Mouse (Mus musculus) cerebellum, adult (tissue): ENCODE data around the gene 9930021J03Rik.

Experiments used
- ATAC-seq: cut with Nextera tagmentation; 2 replicates; pipeline ENCODE4 v1.9.2; 2017; ENCODE audit warnings: mild to moderate bottlenecking, moderate library complexity, mixed read lengths; ENCODE audit not compliant: insufficient number of reproducible peaks, low FRiP score, low TSS enrichment

The 9930021J03Rik gene

DNA sequence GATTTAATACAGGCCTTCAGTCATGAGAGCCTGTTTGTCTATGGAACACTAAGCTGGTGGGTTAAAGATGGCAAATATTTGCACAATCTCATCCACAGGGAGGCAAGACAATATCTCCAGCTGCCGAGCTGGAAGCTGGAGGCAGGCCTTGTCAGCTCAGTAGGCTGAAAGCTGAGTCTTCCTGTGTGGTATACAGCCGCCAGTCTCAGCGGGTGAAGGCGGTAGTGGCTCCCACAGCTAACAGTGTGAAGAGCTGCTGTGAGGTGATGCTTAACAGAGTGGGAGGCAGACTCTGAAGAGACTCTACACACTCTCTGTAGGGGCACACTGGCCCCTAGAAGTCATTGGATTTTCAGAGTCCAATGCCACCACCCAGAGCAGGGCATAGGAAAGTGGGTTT, 104.1 kb downstream of the 9930021J03Rik start:
- ATAC-seq: no peak

DNA sequence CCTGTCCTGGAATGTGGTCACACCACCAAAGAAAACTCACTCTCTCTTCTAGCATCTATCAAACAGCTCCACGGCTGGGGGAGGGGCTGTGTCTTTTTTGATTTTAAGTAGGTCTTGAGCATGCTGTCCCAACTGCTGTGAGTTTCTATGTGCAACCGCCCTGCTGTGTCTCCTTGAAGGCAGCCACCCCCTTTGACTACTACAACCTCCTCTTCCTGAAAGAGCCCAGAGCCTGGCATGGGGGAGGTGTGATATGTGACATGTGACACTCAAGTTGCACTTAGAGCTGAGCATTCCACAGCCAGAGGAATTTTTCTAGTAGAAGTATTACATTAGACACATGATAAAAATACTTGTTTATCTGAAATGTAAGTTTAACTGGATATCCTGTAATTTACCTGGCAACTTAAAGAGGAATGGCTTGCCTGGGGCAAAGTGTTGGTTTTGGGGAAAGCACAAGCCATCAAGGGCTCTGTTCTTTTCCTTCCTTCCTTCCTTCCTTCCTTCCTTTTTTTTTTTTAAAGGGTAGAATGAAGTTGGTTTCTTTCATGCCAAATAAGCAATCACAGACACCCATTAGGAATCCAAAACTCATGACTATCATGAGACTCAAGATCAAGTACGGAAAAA, 108.4 kb downstream of the 9930021J03Rik start, which contains the start of gene Mlana:
TSS of gene Mlana (plus strand) at position 580 of the 630 bp plus-strand sequence.
- ATAC-seq: no peak

DNA sequence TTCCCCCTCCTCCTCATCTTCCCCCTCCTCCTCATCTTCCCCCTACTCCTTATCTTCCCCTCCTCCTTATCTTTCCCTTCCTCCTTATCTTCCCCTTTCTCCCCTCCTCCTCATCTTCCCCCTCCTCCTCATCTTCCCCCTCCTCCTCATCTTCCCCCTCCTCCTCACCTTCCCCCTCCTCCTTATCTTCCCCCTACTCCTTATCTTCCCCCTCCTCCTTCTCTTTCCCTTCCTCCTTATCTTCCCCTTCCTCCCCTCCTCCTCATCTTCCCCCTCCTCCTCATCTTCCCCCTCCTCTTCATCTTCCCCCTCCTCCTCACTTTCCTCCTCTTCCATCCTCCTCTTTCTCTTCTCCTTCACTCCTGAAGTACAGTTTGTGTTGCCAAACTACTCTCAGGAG, 108.9 kb downstream of the 9930021J03Rik start:
- no peak for ATAC-seq

DNA sequence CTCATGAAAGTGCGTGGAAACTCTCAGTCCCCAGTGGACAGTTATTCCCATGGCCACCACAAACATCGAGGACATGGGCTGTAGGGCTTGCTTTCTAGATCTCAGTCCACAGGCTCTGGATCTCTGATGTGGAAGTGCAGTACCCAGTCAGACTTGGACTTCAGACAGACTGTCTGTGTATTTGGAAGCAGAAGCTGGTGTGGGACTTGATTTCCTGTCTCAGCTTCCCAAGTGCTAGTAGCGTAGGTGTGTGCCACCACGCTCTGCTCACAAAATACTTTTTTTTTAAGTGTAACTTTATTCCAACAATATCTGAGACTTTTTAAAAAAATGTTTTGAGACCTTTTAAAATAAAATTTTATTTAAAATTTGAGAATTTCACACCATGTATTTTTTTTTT, 109.5 kb downstream of the 9930021J03Rik start:
- ATAC-seq: no peak

DNA sequence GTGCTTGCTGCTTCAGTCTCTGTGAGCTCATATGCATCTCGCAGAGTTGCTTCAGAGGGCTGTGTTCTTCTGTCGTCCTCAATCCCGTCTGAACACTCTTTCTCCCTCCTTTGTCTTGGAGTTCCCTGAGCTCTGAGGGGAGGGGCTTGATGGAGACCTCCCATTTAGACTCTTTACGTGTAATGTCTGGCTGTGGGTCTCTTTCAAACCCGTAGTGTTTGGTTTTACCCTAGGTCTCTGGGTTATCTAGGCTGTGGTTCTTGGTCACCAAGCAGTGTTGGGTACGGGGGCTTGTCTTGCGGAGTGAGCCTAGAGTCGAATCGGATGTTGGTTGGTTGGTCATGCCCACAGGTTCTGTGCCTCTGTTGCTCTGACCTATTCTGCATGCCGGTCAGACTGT, 110.7 kb downstream of the 9930021J03Rik start:
- ATAC-seq: no peak

DNA sequence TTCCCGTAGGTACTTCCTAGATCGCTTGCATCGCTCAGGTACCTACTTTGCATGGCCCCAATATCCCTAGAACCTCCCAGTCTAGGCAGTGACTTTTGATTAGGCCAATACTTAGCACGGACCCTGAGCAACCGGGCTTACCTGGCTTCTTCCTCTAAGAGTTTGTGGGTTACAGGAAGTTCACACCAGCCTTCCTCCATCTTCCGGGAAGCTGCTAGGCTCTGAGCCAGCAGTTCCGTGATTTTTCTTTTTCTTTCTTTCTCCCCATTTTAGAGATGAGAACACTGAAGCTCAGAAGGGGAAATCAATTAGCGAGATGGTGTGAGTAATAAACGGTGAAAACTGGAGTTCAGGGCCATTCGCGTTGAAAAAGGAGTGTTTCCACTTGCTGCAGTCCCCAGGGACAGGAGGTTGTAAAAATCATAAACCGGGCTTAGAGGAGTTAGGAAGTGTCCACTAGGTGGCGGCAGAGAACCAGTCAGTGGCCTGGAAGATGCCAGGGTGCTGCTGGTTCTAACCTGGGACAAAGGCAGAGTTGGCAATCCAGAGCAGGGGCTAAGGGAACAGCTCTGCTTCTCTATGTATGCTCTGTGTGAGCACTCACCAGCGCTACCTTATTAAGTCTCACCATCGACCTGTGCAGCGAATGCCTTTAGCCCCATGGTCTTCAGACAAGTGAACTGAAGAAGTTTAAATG, 121.8 kb downstream of the 9930021J03Rik start:
- ATAC-seq: peak; percentile 94

DNA sequence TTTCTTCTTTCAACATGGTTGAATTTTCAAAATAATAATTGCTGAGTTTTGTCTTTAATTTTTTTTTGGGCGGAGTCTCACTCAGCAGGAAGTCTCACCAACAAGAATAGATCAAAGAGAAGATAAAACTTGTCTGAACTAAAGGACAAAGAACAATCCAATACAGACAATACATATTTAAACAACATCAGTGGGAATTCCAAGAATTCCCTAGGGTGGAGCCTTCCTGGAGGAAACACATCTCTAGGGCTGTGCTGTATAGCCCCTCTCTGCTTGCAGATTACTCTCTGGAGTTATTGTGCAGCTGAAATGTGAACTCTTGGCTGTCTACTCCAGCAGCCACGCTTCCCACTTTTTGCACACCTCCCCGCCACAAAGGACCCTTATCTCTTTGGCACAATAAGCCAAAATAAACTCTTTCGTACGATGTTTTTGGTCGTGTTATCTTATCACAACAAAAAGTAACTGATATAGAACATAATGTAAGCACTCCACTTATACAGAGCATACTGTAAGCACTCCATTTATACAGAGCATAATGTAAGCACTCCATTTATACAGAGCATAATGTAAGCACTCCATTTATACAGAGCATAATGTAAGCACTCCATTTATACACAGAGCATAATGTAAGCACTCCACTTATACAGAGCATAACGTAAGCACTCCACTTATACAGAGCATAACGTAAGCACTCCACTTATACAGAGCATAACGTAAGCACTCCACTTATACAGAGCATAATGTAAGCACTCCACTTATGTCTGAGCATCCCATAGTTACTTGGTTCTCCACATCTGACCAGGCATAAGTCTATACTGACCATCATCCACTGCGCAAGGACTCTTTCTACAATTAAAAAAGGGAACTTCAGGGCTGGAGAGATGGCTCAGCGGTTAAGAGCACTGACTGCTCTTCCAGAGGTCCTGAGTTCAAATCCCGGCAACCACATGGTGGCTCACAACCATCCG, 125.3 kb downstream of the 9930021J03Rik start:
- ATAC-seq: no peak

DNA sequence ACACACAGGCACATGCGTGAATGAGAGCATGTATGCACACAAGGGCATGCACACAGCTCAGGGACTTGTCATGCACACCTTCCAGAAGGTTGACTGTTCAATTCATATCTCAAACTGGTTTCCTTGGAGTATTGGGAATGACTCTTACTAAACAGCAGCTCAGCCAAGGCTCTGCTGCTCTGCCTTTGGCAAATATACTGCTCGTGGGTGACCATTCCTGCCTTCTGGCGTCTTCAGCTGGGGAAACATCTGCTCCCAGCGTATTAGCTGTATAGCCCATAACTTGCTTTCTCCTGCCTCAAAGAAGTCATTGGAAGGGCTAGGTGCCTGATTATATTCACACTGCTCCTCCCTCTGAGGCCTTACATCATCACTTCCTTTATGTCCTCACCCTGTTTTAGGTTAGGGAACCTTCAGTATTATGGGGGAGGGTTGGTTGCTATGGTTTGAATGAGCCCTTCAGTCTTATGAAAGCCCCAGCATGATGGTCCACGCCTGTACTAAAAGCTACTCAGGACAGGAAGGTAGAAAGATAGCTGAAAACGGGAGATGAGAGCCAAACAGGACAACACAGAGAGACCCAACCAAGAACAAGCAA, 127.5 kb downstream of the 9930021J03Rik start:
- ATAC-seq: no peak

DNA sequence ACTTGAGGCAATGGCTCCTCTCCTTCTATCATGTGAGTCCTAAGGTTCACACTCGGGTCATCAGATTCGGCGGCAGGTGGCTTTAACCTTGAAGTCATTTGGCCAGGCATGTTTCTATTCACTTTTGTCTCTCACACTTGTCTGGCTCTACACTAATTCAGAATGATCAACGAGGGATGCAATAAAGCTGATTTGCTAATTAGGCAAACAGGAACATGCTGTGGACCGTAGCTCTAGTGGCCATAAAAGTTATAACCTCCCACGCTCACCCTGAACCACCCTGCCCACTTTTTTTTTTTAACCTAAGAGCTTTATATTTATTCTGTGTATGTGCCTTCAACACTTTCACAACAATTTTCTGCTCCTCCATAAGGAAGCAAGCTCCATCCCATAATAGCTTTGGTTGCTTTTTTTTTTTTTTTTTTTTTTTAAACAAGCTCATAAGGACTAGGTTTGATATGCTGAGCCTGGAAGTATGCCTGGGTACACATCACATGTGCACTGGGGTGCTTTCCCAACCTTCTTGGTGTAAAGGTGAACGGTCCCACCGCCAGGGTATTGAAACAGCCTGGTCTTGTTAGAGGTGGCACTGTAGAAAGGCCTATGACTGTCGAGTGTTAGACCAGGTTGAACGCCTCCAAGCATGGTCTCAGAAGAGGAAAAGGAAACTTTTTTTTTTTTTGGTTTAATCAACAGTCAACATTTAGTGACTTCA, 129.2 kb downstream of the 9930021J03Rik start:
- ATAC-seq: no peak

DNA sequence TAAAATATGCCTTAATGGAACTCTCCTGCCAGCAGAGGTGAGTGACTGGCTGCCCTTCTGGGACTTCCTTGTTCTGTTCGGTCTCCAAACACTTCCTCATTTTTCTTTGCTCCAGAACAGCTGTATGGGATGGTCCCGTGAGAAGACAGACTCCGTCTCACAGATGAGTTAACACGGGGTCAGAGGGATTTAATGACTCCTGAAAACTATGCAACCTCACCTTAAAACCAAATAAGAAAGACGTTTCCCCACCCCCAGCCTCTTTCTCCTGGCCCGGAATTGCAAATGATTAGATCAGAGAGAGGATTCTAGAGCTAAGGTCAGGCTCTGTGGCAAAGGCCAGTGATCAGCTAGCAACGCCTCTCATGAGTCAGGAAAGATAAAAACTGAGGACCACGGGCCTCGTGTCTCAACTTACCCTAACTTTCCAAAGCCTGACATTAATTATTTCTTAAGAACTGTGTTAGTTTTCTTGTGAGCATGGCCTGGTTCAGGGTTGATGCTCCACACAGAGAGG, 130.2 kb downstream of the 9930021J03Rik start:
- ATAC-seq: no peak

DNA sequence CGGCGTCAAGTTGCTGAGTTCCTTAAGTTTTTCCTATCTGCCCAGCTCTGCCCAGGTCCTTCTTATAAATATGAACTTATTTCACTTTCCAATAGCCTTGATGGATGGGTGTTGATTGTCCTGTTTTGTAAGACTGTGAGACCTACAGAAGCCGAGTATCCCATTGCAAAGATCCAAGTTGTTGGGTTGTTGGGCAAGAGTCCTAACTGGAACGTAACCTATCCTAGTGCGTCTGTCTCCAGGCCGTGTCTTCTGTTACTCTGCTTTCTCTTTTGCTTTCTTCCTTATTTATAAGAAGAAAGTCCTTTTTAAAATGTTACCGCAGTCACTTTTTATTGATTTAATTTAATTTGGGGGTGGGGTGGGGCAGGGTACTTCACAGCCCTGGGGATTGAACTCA, 130.8 kb downstream of the 9930021J03Rik start:
- no peak for ATAC-seq

DNA sequence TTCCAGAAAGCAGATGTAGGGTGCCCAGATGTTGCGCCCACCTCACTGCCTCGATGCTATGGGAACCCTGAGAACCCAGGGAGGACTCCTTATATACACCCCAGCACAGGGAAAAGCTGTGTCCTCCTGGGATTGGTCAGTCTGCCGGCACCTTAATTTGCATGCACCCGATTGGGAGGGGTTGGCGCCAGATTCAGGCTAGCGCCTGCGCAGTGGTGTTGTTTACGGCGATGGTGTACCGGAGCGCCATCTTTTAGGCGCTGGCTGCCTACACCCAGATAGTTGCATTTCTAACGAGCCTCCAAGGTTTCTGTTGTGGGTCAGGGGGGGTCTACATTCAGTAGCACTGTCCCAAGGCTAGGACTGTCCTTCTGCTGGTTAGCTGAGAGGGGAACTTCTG, 133.1 kb downstream of the 9930021J03Rik start:
- ATAC-seq: no peak

DNA sequence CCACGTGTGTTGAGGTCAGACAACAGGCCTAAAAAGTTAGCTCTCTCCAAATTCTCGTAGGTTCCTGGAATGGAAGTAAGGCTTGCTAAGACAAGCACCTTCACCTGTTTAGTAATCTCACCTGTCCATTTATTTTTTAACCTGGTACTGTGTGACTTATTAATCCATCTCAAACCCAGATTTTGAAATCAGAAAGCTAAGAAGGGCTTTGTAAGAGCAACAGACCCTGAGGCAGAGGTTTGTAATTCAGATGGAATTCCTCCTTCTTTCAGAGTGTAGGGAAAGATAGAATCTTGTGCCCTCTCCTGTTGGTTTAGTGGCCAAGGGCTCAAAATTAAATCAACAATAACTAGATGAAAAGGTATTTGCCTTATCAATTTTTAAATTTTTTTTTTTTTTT, 134.6 kb downstream of the 9930021J03Rik start:
- no peak for ATAC-seq

DNA sequence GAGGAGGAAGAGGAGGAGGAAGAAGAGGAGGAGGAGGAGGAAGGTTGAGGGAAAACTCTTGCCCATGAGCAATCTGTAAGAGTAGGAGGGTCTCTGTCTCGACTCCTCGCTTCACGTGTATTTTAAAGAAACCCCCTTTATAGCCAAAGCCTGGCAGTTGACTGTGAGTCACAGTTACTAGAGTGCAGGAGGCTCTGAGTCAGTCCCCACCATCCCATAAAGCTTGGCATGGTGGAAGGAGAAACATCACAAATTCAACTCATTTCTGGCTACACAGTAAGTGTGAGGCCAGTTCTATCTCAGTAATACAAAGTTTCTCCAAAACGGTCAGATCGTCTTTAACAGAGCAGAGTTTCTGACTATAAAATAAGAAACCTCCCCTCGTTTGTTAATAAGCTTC, 135.5 kb downstream of the 9930021J03Rik start:
- ATAC-seq: no peak

DNA sequence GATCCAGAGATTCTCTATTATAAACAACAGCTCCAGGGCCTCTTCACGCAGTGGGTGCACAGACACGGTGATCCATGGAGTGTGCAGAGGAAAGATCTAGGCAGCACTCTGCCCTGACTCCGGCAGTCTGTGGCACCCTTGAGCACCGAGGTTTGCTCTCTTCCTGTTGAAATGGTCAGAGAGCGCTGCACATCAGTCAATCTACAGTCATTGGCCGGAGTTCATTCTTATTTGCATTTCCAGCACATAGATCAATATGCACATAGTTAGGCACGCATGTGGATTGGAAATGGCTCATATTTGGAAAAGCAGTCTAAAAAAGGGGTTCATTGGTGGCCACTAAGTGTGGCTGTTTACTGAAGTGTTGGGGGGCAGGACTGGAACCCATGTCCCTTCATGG, 137.7 kb downstream of the 9930021J03Rik start:
- no peak for ATAC-seq

DNA sequence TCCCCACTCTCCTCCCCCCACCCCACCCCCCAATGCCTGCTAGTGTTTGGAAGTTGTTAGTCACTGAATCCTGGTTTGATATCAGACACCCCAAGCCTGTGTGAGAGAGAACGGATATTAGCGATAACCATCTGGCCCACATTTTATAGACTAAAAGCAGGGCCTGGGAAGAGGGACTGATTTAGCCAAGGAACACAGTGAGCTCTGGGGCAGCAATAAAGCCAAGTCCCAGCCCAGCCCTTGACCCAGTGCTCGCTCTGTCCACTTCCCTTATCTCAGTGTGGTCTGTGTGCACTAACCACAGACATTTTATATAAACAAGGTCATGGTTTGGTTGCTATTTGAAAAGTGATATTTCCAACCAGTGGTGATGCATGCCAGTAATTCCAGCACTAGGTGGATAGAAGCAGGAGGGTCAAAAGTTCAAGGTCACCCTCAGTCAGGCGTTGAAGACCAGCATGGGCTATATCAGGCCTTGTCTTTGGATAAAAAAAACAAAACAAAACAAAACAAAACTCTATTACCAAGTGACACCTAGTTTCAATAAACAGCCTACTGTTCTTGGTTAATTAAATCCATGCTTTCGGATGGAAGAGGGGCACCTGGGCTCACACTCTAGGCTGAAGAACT, 138.7 kb downstream of the 9930021J03Rik start:
- no peak for ATAC-seq

DNA sequence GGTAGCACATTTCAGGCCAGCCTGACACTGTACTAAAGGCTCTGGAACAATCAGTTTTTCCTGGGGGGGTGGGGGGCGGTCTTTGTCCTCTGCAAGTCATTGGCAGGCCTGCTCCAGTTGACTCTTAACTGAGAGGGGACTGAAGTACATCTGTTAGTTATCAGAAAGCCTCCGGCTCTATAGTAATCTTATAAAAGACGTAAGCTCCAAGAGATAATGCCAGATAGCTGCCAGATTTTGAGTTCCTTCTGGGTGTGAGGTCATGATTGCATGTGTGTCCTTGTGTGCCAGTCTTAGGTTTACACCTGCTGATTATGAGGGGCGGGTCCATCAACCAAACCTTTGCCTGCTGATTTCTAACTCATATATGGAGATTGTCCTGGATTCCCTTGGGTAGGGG, 139.6 kb downstream of the 9930021J03Rik start:
- no peak for ATAC-seq

DNA sequence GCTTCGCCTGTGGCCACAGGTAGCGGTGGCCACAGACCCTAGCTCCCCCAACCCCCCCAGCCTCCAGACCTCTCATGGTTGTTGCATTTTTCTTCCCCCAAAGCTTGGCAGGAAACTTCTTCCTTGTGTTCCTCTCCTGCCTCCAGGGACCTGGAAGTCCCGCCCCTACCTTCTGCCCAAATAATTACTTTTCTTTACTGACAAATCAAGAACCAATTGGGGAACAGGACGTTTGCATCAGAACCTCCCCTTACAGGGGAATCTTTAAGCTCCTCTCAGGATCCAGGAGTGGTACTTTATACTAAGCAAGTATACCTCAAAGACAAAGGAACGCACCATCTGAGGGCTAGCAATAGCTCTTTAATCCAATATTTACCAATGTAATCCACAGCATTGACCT, 140.9 kb downstream of the 9930021J03Rik start:
- no peak for ATAC-seq
